Mouse (Mus musculus) neural tube, embryonic 11.5 days (tissue): ENCODE results near the gene Avl9. TPM values are rescaled to one million over a fixed set of nuclear protein-coding genes. Genes with fewer than 3 reads are reported as not detected.

Experiments
- ATAC-seq: fragments of 200-750 bp; cut with Nextera tagmentation; 2 replicates; pipeline ENCODE4 v1.8.0; 2017; ENCODE audit warnings: moderate number of reproducible peaks, mild to moderate bottlenecking, moderate TSS enrichment, moderate library complexity; ENCODE audit not compliant: insufficient read depth, low FRiP score, low TSS enrichment
- DNase-seq: peaks from one replicate; pipeline ENCODE4 v3.0.0-alpha.2; 2015; ENCODE audit warnings: low spot score
- H3K27ac ChIP-seq: fragments of 300-500 bp; sonication (generic); 2 replicates; pipeline ENCODE4 v1.5.1; 2014; ENCODE audit warnings: low read depth, mild to moderate bottlenecking, low read length
- H3K27me3 ChIP-seq: fragments of 300-500 bp; sonication (generic); 2 replicates; pipeline ENCODE4 v1.6.1; 2014; ENCODE audit warnings: mild to moderate bottlenecking, low read length, mixed read lengths; ENCODE audit not compliant: control insufficient read depth, insufficient read depth
- H3K36me3 ChIP-seq: fragments of 300-500 bp; sonication (generic); 2 replicates; pipeline ENCODE4 v1.6.1; 2014; ENCODE audit warnings: mild to moderate bottlenecking, low read length, moderate library complexity, mixed read lengths; ENCODE audit not compliant: control insufficient read depth, insufficient read depth
- H3K4me1 ChIP-seq: fragments of 300-500 bp; sonication (generic); 2 replicates; pipeline ENCODE4 v1.6.1; 2014; ENCODE audit warnings: low read length, mixed read lengths; ENCODE audit not compliant: control insufficient read depth, insufficient read depth
- H3K4me2 ChIP-seq: fragments of 300-500 bp; sonication (generic); 2 replicates; pipeline ENCODE4 v1.6.1; 2014; ENCODE audit warnings: low read depth, mild to moderate bottlenecking, moderate library complexity
- H3K4me3 ChIP-seq: fragments of 300-500 bp; sonication (generic); 2 replicates; pipeline ENCODE4 v1.5.1; 2014; ENCODE audit warnings: low read depth, low read length
- H3K9ac ChIP-seq: fragments of 300-500 bp; sonication (generic); 2 replicates; pipeline ENCODE4 v1.6.1; 2014; ENCODE audit warnings: mild to moderate bottlenecking, low read length
- H3K9me3 ChIP-seq: fragments of 300-500 bp; sonication (generic); 2 replicates; pipeline ENCODE4 v1.6.1; 2016; ENCODE audit warnings: low read length; ENCODE audit not compliant: control insufficient read depth
- WGBS: fragments of 180-500 bp; shearing (Covaris S2); extraction: QIAGEN DNeasy Blood & Tissue Kit; methylation state at CpG from one replicate; pipeline ENCODE4 v1.1.7; 2014; 5-methylcytosine and 5-hydroxymethylcytosine counted together
- polyA plus RNA-seq: library from polyadenylated mRNA; unstranded; fragments of >200 nt; fragmentation: Nextera tagmentation; extraction: Ambion mirVana; gene quantifications from 2 replicates; pipeline ENCODE4 v1.2.1, GENCODE M21; 2014

Gene Avl9
- polyA plus RNA-seq, 1 experiment from 2014 or later, result 32.7 TPM

GRCm38 (mm10) chr6:56720877-56721276 is 6.2 kb downstream of the Avl9 start:
- H3K36me3 ChIP-seq, result no peaks in the 10 kb centered on the region
- DNase-seq, result no peak
- H3K4me2 ChIP-seq, result no peak overlapping the region
- no peaks in the 10 kb centered on the region for H3K27me3 ChIP-seq
- no peak overlapping the region for H3K27ac ChIP-seq
- H3K4me3 ChIP-seq, result no peak overlapping the region
- no peaks in the 10 kb centered on the region for H3K9me3 ChIP-seq
- H3K9ac ChIP-seq, result no peak overlapping the region
- H3K4me1 ChIP-seq, result peaks cover 4% of the 10 kb centered on the region; the same call in 1 of the 2 replicates
- 65% methylated on average over 3 of the region's 3 CpGs for WGBS
- ATAC-seq, result no peak

- no peaks in the 10 kb centered on the region for H3K27me3 ChIP-seq
- H3K36me3 ChIP-seq, result 0 out of 2 replicates have a peak, but pooled peaks cover 2% of the 10 kb centered on the region
- ATAC-seq (no peak), DNase-seq (no peak)
- no peaks in the 10 kb centered on the region for H3K4me1 ChIP-seq
- WGBS, result 83% methylated on average over 2 of the region's 2 CpGs
- H3K4me3 ChIP-seq, result no peak overlapping the region
- H3K9ac ChIP-seq, result no peak overlapping the region
- H3K4me2 ChIP-seq, result no peak overlapping the region
- H3K9me3 ChIP-seq, result no peaks in the 10 kb centered on the region
- no peak overlapping the region for H3K27ac ChIP-seq
These were observed 17.8 kb downstream of the Avl9 start for GRCm38 (mm10) chr6:56732545-56732944.

GRCm38 (mm10) chr6:56745950-56746543 is 31.3 kb downstream of the Avl9 start:
- Histone ChIP-seq H3K4me3 (no peak overlapping the region), H3K9me3 (no peaks in the 10 kb centered on the region), H3K27me3 (no peaks in the 10 kb centered on the region), H3K4me2 (no peak overlapping the region), H3K9ac (no peak overlapping the region), H3K4me1 (no peaks in the 10 kb centered on the region), H3K27ac (no peak overlapping the region), H3K36me3 (peaks cover 4% of the 10 kb centered on the region; the same call in 1 of the 2 replicates)
- DNase-seq (no peak), ATAC-seq (no peak)
- 91% methylated on average over 5 of the region's 5 CpGs for WGBS

- WGBS, result 93% methylated on average over 3 of the region's 3 CpGs
- H3K36me3 ChIP-seq, result peaks cover 2% of the 10 kb centered on the region; the same call in 1 of the 2 replicates
- DNase-seq, result no peak
These were observed 39.0 kb downstream of the Avl9 start for GRCm38 (mm10) chr6:56753719-56754118.

GRCm38 (mm10) chr6:56756117-56756516 is 41.4 kb downstream of the Avl9 start:
- no peaks in the 10 kb centered on the region for H3K27me3 ChIP-seq
- no peak overlapping the region for H3K9ac ChIP-seq
- H3K36me3 ChIP-seq, result peaks cover 2% of the 10 kb centered on the region; the same call in 1 of the 2 replicates
- ATAC-seq (no peak), DNase-seq (no peak)
- no peak overlapping the region for H3K4me3 ChIP-seq
- H3K4me2 ChIP-seq, result no peak overlapping the region
- WGBS, result 93% methylated on average over 1 of the region's 1 CpGs
- H3K9me3 ChIP-seq, result no peaks in the 10 kb centered on the region
- no peak overlapping the region for H3K27ac ChIP-seq
- H3K4me1 ChIP-seq, result no peaks in the 10 kb centered on the region

More at GRCm38 (mm10) chr6:56753719-56754118, 39.0 kb downstream of the Avl9 start:
- Histone ChIP-seq H3K4me2 (no peak overlapping the region), H3K9ac (no peak overlapping the region), H3K4me3 (no peak overlapping the region), H3K27me3 (no peaks in the 10 kb centered on the region), H3K27ac (no peak overlapping the region), H3K4me1 (no peaks in the 10 kb centered on the region), H3K9me3 (no peaks in the 10 kb centered on the region)
- no peak for ATAC-seq

- Histone ChIP-seq H3K27me3 (no peaks in the 10 kb centered on the region), H3K27ac (no peak overlapping the region), H3K36me3 (no peaks in the 10 kb centered on the region), H3K4me3 (no peak overlapping the region), H3K4me2 (no peak overlapping the region), H3K9me3 (no peaks in the 10 kb centered on the region), H3K9ac (no peak overlapping the region), H3K4me1 (no peaks in the 10 kb centered on the region)
- 95% methylated on average over 1 of the region's 1 CpGs for WGBS
- ATAC-seq, result no peak
- DNase-seq, result no peak
These were observed 44.6 kb downstream of the Avl9 start for GRCm38 (mm10) chr6:56759324-56759723.

- 65% methylated on average over 3 of the region's 3 CpGs for WGBS
- Histone ChIP-seq H3K27ac (no peak overlapping the region), H3K4me3 (no peak overlapping the region), H3K9me3 (no peaks in the 10 kb centered on the region), H3K27me3 (no peaks in the 10 kb centered on the region), H3K4me1 (no peaks in the 10 kb centered on the region), H3K4me2 (no peak overlapping the region), H3K36me3 (no peaks in the 10 kb centered on the region), H3K9ac (no peak overlapping the region)
- no peak for DNase-seq
- no peak for ATAC-seq
These were observed 50.6 kb downstream of the Avl9 start for GRCm38 (mm10) chr6:56765265-56765664.

- Histone ChIP-seq H3K9ac (no peak overlapping the region), H3K4me3 (no peak overlapping the region), H3K27ac (no peak overlapping the region), H3K9me3 (no peaks in the 10 kb centered on the region), H3K36me3 (no peaks in the 10 kb centered on the region), H3K27me3 (no peaks in the 10 kb centered on the region), H3K4me2 (no peak overlapping the region), H3K4me1 (no peaks in the 10 kb centered on the region)
- DNase-seq, result no peak
- whole genome bisulfite sequencing, result 85% methylated on average over 4 of the region's 4 CpGs
- no peak for ATAC-seq
These were observed 51.0 kb downstream of the Avl9 start for GRCm38 (mm10) chr6:56765696-56766095.

- Histone ChIP-seq H3K27ac (no peak overlapping the region), H3K4me1 (no peaks in the 10 kb centered on the region), H3K4me3 (no peak overlapping the region), H3K4me2 (no peak overlapping the region), H3K27me3 (no peaks in the 10 kb centered on the region), H3K36me3 (peaks cover 10% of the 10 kb centered on the region), H3K9ac (no peak overlapping the region), H3K9me3 (no peaks in the 10 kb centered on the region)
- DNase-seq, result no peak
- ATAC-seq, result no peak
- 91% methylated on average over 3 of the region's 3 CpGs for WGBS
These were observed 61.1 kb downstream of the Avl9 start for GRCm38 (mm10) chr6:56775816-56776215.
